Mouse (Mus musculus) stomach, embryonic 14.5 days (tissue): ENCODE measurements around the gene Fndc8. TPM values are rescaled to one million over a fixed set of nuclear protein-coding genes. Genes with fewer than 3 reads are reported as not detected.

Source experiments
- ATAC-seq: fragments of 200-750 bp; cut with Nextera tagmentation; 2 replicates; pipeline ENCODE4 v1.8.0; 2017; ENCODE audit warnings: low read depth, moderate TSS enrichment; ENCODE audit not compliant: insufficient number of reproducible peaks, insufficient read depth, low FRiP score
- H3K27ac ChIP-seq: fragments of 300-500 bp; sonication (generic); 2 replicates; pipeline ENCODE4 v1.5.1; 2014; ENCODE audit warnings: mild to moderate bottlenecking, low read length, moderate library complexity, mixed read lengths
- H3K27me3 ChIP-seq: fragments of 300-500 bp; sonication (generic); 2 replicates; pipeline ENCODE4 v1.6.1; 2014; ENCODE audit warnings: low read length, control low read depth, mixed read lengths; ENCODE audit not compliant: control insufficient read depth, insufficient read depth
- H3K36me3 ChIP-seq: fragments of 300-500 bp; sonication (generic); 2 replicates; pipeline ENCODE4 v1.6.1; 2014; ENCODE audit warnings: mild to moderate bottlenecking, control low read depth, low read length, moderate library complexity, mixed read lengths; ENCODE audit not compliant: control insufficient read depth, insufficient read depth
- H3K4me1 ChIP-seq: fragments of 300-500 bp; sonication (generic); 2 replicates; pipeline ENCODE4 v1.6.1; 2014; ENCODE audit warnings: low read length, control low read depth, mixed read lengths; ENCODE audit not compliant: control insufficient read depth, insufficient read depth
- H3K4me2 ChIP-seq: fragments of 300-500 bp; sonication (generic); replicated peaks from 2 replicates; pipeline ENCODE4 v1.6.1; 2014; ENCODE audit warnings: low read depth, low read length, control low read depth
- H3K4me3 ChIP-seq: fragments of 300-500 bp; sonication (generic); 2 replicates; pipeline ENCODE4 v1.5.1; 2014; ENCODE audit warnings: low read depth, low read length, control low read depth
- H3K9ac ChIP-seq: fragments of 300-500 bp; sonication (generic); replicated peaks from 2 replicates; pipeline ENCODE4 v1.6.1; 2014; ENCODE audit warnings: low read depth, mild to moderate bottlenecking, control low read depth, low read length, moderate library complexity, mixed read lengths
- H3K9me3 ChIP-seq: fragments of 300-500 bp; sonication (generic); 2 replicates; pipeline ENCODE4 v1.6.1; 2016; ENCODE audit warnings: low read depth, low read length, control low read depth; ENCODE audit not compliant: control insufficient read depth
- WGBS: fragments of 180-500 bp; shearing (Covaris S2); extraction: QIAGEN DNeasy Blood & Tissue Kit; methylation state at CpG from one replicate; pipeline ENCODE4 v1.1.7; 2014; 5-methylcytosine and 5-hydroxymethylcytosine counted together
- polyA plus RNA-seq: library from polyadenylated mRNA; unstranded; fragments of >200 nt; fragmentation: Nextera tagmentation; extraction: Ambion mirVana; gene quantifications from 2 replicates; pipeline ENCODE4 v1.2.1, GENCODE M21; 2014

Fndc8 gene
- polyA plus RNA-seq, 1 experiment from 2014 or later: 0.12 TPM

GRCm38 (mm10) chr11:82852540-82852939 is 39.4 kb upstream of the Fndc8 start:
- no peak overlapping the region for H3K4me2 ChIP-seq
- no peaks in the 10 kb centered on the region for H3K36me3 ChIP-seq
- ATAC-seq: no peak
- H3K9me3 ChIP-seq: no peaks in the 10 kb centered on the region
- no peaks in the 10 kb centered on the region for H3K27me3 ChIP-seq
- 0 out of 2 replicates have a peak, but pooled peaks cover 3% of the 10 kb centered on the region for H3K4me1 ChIP-seq
- 82% methylated on average over 10 of the region's 10 CpGs for WGBS
- no peak overlapping the region for H3K9ac ChIP-seq
- H3K27ac ChIP-seq: no peak overlapping the region
- H3K4me3 ChIP-seq: no peak overlapping the region

DNA sequence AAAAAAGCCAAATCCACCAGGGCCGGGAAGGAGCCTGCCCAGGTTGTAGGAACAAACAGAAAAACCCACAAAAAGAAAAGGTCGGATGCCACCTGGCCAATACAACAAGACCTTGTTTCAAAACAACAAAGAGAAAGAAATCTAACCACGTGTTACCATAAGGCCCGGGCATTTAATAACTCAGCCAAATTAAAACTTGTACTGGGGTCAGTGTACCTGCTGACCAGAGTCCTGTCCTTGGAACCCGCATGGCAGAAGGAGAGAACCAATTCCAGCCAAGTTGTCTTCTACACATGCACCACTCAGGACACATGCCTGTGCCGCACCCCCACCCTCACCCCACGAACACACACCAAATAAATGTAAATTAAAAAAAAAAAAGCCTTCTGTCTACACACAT is 39.0 kb upstream of the Fndc8 start:
- no peaks in the 10 kb centered on the region for H3K9me3 ChIP-seq
- H3K9ac ChIP-seq: no peak overlapping the region
- ATAC-seq: no peak
- 0 out of 2 replicates have a peak, but pooled peaks cover 3% of the 10 kb centered on the region for H3K4me1 ChIP-seq
- H3K27ac ChIP-seq: no peak overlapping the region
- H3K4me3 ChIP-seq: no peak overlapping the region
- H3K4me2 ChIP-seq: no peak overlapping the region
- no peaks in the 10 kb centered on the region for H3K36me3 ChIP-seq
- H3K27me3 ChIP-seq: no peaks in the 10 kb centered on the region
- 85% methylated on average over 7 of the region's 7 CpGs for WGBS

- H3K36me3 ChIP-seq: no peaks in the 10 kb centered on the region
- WGBS: 84% methylated on average over 6 of the region's 6 CpGs
- H3K27me3 ChIP-seq: no peaks in the 10 kb centered on the region
- no peak overlapping the region for H3K9ac ChIP-seq
- no peak overlapping the region for H3K4me2 ChIP-seq
- H3K4me1 ChIP-seq: 0 out of 2 replicates have a peak, but pooled peaks cover 3% of the 10 kb centered on the region
- H3K4me3 ChIP-seq: no peak overlapping the region
- no peak overlapping the region for H3K27ac ChIP-seq
- ATAC-seq: no peak
- no peaks in the 10 kb centered on the region for H3K9me3 ChIP-seq
These were observed 37.8 kb upstream of the Fndc8 start for GRCm38 (mm10) chr11:82854111-82854510.

DNA sequence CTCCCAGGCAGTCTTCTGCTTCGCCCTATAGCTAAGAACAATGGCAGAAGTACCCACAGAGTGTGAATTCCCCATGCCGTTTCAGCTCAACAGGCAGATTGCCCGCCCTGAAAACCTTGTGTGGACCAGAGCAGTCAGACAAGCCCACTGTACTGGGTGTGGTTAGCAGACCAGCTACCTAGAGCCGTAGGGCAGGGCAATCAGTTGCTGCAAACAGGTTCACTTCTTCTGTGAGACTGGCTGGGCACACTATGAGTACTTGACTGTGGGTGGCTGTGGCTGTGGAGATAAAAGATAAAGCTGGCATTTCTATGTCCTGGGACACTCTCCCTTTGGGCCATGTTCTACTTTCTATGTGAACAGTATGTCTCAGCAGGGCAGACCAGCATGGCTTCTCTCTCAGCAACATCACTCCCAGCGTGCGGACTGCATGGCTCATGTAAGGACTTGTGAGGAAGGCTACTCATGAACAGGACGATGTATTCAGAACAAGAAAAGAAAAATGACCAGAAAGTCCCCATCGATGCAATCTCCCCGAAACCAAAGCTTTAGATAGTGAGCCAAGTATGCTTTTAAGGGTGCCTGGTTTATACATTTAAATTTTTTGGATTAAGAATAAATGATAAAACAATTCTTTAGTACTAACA is 36.5 kb upstream of the Fndc8 start:
- H3K9ac ChIP-seq: no peak overlapping the region
- ATAC-seq: peak; percentile 83; the same call in 1 of the 2 replicates
- no peaks in the 10 kb centered on the region for H3K36me3 ChIP-seq
- H3K27me3 ChIP-seq: no peaks in the 10 kb centered on the region
- H3K27ac ChIP-seq: peak overlapping the region; percentile 72
- no peak overlapping the region for H3K4me2 ChIP-seq
- H3K4me1 ChIP-seq: 0 out of 2 replicates have a peak, but pooled peaks cover 3% of the 10 kb centered on the region
- WGBS: 65% methylated on average over 9 of the region's 9 CpGs
- no peak overlapping the region for H3K4me3 ChIP-seq
- H3K9me3 ChIP-seq: no peaks in the 10 kb centered on the region

DNA sequence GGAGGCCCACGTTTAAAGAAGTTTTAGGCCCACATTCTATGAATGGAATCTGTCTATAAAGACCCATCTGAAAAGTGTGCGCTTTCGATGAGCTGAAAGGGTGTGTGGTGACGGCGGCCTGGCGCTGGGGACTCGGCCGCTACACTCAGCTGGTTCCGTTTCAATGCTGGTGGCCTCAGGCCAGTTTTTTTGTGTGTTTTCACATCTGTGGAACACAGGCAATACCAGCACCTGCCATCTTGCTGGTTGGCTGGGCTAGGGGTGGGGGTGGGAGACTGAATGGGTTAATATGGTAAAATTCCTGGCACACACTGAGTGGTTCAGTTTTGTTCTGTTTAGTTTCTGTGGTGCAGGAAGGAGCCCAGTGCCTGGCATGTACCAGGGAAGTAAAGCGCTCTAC is 35.9 kb upstream of the Fndc8 start:
- Histone ChIP-seq H3K9ac (no peak overlapping the region), H3K27me3 (no peaks in the 10 kb centered on the region), H3K9me3 (no peaks in the 10 kb centered on the region), H3K4me1 (0 out of 2 replicates have a peak, but pooled peaks cover 3% of the 10 kb centered on the region), H3K4me2 (no peak overlapping the region), H3K36me3 (no peaks in the 10 kb centered on the region), H3K4me3 (no peak overlapping the region), H3K27ac (no peak overlapping the region)
- no peak; the same call in 1 of the 2 replicates for ATAC-seq
- WGBS: 74% methylated on average over 10 of the region's 10 CpGs

DNA sequence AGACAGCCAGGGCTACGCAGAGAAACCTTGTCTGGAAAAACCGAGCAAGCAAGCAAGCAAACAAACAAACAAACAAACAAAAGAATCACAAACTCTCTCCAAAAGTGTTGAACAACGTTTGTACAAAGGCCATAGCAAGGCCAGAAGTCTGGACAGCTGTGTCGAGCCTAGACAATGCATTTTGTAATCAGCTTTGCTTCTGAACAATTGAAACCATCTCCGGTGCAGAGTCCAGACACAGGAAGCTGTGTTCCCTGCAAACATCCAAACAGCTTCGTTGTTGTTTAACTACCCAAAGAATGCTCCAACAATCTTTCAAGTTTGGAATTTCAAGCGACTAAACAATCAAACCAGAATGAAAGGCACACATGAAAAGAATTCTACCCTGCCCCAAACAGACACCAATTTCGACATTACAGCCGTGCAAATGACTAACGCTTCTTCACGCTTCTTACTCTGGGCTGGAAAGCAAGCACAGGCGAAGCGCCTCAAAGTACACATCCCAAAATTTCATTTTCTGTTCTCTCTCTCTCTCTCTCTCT is 34.5 kb upstream of the Fndc8 start:
- no peak overlapping the region for H3K27ac ChIP-seq
- 0 out of 2 replicates have a peak, but pooled peaks cover 6% of the 10 kb centered on the region for H3K4me1 ChIP-seq
- no peaks in the 10 kb centered on the region for H3K36me3 ChIP-seq
- H3K4me3 ChIP-seq: no peak overlapping the region
- no peaks in the 10 kb centered on the region for H3K9me3 ChIP-seq
- no peak overlapping the region for H3K4me2 ChIP-seq
- no peaks in the 10 kb centered on the region for H3K27me3 ChIP-seq
- ATAC-seq: no peak
- H3K9ac ChIP-seq: no peak overlapping the region
- WGBS: 77% methylated on average over 13 of the region's 13 CpGs

DNA sequence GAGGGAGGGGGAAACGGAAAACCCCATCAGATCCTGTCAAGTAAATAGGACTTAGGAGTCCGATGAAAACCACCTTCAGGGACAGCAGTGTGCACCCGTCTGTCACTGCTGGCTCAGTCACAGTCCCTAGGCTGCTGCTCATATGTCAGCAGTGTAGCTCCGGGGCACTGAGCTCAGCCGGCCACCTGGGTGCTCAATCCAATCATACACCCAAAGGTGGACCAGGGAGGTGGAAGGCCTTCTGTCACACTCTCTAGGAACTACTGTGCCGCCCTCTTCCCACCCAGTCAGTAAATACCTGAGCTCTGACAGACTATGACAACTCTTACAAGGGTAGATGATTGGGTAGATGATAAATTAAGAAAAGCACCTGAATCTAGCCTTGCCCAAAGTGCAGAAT is 31.2 kb upstream of the Fndc8 start:
- Histone ChIP-seq H3K36me3 (no peaks in the 10 kb centered on the region), H3K27ac (no peak overlapping the region)
- ATAC-seq: no peak

DNA sequence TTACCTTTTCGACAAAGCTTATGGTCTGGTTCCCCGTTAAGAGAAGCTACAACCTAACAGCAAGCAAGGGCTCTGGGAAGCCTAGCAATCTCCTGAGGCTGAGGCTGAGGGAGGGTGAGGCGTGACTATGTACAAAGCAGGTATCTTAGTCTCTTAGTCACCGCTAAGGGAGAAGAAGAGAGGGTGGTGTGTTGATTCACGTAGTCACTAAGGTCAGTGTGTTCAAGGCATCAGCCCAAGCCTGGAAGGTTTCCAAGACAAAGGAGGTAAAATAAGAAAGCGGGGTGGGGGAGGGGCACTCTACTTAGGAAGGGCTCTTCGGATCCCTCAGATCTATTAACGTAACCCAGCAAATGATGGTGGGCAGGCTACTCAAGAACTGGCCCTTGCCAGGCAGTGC is 30.4 kb upstream of the Fndc8 start:
- Histone ChIP-seq H3K4me1 (0 out of 2 replicates have a peak, but pooled peaks cover 3% of the 10 kb centered on the region), H3K27ac (no peak overlapping the region)

More for the DNA sequence above, 31.2 kb upstream of the Fndc8 start:
- Histone ChIP-seq H3K4me3 (no peak overlapping the region), H3K4me2 (no peak overlapping the region), H3K27me3 (no peaks in the 10 kb centered on the region), H3K9me3 (no peaks in the 10 kb centered on the region), H3K4me1 (0 out of 2 replicates have a peak, but pooled peaks cover 3% of the 10 kb centered on the region), H3K9ac (no peak overlapping the region)
- WGBS: 88% methylated on average over 6 of the region's 6 CpGs

More for the DNA sequence above, 30.4 kb upstream of the Fndc8 start:
- Histone ChIP-seq H3K4me2 (no peak overlapping the region), H3K9me3 (no peaks in the 10 kb centered on the region), H3K36me3 (no peaks in the 10 kb centered on the region), H3K9ac (no peak overlapping the region), H3K27me3 (no peaks in the 10 kb centered on the region), H3K4me3 (no peak overlapping the region)
- 62% methylated on average over 8 of the region's 8 CpGs for WGBS
- peak; percentile 83; the same call in 1 of the 2 replicates for ATAC-seq
